Mouse (Mus musculus) A20 (cell line): Measurements from ENCODE around the gene Rmdn2.

ENCODE experiments used
- DNase-seq: peaks from one replicate; pipeline ENCODE4 v3.0.0-alpha.2; 2011; ENCODE audit warnings: low read depth, low spot score

The Rmdn2 gene

GRCm38 (mm10) chr17:79705671-79706455 lies 94.2 kb downstream of the Rmdn2 start:
- no peak for DNase-seq

DNA sequence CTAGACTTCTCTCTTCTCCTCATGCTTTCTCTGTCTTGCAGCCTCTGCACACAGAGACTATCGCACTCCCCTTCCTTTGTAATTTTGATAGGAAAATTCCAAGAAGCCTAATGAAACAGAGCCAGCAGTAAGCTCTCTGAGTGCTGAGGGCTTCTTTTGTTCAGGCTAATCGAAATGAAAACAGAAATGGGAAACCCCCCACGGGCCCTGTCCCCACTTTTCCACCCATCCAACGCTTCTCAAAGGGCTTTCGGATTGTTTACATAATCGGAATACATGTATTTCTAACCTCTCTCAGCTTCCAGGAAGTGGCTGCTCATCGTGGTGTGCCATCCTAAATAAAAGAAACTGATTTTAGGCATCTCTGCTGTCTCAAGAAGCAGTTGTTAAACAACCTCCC lies 96.5 kb downstream of the Rmdn2 start:
- no peak for DNase-seq

GRCm38 (mm10) chr17:79709718-79710117 lies 98.1 kb downstream of the Rmdn2 start:
- DNase-seq: no peak

- DNase-seq: no peak
Observed at GRCm38 (mm10) chr17:79710246-79710842, 98.7 kb downstream of the Rmdn2 start.

DNA sequence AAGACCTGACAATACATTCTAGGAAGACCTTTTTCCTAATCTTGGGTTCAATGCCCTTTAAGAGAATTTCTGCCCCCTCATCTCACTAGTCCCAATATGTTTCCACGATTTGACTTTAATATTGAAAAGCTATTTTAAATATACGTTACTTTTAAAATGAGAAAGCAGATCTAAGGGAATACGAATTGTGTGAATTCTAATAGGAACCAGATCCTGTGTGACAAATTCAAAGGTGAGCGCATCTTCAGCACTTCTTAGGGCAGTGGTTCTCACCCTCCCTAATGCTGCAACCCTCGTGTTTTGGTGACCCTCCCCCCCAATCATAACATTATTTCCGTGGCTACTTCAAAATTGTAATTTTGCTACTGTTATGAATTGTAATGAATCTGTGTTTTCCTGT lies 100.3 kb downstream of the Rmdn2 start:
- DNase-seq: no peak

DNA sequence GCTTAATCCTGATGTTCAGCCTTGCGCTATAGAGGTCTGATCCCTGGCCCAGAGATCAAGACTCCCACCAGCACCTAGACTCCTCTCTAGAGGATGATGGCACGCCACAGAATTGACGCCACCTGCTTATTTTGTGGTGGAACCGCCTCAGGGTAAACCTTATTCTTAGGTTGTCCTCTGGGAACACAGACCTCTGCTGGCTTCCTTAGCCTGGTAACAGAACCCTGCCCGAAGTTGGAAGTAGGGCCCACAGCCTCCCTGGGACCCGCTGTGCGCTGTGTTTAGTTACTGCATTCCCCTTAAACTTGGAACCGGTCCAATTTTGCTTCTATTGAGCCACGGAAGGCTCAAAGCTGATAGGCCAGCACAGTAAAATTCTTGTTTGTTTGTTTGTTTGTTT lies 100.9 kb downstream of the Rmdn2 start:
- DNase-seq: no peak

DNA sequence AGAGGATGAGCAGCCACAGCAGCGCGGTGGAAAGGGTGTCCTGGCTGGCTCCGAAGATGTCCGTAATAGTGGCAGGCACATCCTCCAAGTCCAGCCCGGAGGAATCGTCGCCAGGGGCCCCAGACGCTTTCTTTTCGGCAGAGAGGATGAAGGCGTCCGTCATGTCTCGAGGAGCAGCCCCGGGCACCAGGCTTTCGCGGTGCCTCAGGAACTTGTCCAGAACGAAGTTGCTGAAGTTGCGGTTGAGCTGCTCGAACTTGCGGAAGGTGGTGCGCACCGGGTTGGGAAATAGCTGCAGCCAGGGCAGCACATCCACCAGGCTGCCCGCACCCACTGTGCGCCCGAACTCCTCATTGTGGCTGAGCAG lies 101.6 kb downstream of the Rmdn2 start:
- DNase-seq: no peak

DNA sequence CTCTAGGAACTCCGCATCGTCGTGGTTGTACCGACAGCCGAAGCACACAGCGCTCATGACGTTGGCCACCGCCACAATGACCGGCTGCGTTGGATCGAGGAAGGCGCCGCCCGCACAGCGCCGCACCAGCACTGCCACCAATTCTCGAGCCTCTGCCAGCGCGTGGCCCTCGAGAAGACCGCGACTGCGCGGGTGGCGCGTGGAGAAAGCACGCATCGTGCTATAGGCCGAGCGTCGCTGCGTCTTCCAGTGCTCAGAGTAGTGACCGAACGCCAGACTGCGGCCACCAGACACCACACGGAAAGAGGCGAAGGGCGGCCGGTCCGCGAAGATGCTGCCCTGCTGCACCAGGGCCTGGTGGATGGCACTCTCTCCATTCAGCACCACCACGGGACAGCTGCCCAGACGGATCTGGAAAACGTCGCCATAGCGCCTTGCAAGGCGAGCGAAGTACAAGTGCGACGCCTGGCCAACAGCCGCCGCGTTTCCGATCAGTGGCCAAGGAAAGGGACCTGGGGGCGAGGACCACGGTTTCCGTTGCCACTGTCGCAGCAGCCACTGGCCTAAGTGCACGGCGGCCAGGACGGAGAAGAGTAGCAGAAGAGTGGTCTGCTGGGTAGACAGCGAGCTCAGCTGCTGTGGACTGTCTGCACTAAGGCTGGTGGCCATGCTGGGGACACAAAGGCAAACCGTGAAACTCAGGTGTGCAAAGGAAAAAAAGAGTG lies 102.1 kb downstream of the Rmdn2 start:
- no peak for DNase-seq

DNA sequence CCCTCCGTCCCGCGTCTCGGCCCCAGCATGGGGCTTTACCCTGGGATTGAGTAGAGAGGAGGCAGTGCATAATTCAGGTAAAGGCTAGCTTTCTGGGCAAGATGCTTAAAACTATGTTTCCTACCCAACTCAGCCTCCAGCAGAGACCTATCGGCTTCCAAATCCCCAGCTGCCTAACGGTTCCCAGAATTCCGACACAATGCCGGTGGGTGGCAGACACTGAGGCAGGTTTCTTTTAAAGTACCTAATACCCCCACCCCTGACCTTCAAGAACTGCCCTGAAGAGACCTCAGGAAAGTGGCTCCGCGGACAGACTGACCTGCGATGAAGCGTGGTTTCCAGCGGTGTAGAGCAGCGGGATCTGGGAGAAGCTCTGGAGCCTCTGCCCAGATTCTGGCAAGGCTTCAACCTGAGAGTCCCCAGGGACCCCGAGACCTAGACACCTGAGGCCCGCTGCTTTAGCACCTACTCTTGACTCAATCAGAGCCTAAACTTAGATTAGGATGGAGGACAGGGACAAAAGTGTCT lies 102.8 kb downstream of the Rmdn2 start:
- DNase-seq: no peak

- no peak for DNase-seq
Observed at GRCm38 (mm10) chr17:79714931-79715637, 103.4 kb downstream of the Rmdn2 start, which contains the start of gene Cyp1b1. Gene Cyp1b1, minus strand, starts transcription at chr17:79715061.

DNA sequence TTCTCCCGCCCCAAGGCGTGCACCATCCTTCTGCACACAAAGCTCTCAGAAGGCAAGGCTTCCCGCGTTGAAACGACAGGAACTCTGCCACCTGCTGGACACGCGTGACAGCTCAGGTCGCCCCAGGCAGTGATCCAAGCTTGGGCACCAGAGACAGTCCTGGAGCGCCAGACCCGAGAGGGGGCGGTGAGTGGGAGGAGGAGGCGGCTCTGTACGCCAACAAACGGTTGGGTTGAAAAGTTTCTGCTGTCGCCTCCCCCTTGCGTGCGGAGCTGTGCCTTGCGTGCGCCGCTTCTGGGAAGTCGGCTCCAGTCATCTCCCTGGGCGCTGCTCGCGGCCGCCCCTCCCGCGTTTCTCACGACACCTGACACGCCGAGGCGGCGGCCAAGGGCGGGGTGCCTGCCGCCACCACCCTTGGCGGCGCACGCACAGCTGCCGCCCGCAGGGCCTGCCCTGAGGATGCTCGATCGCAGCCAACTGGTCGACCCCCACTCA lies 104.0 kb downstream of the Rmdn2 start:
- DNase-seq: peak; percentile 49

DNA sequence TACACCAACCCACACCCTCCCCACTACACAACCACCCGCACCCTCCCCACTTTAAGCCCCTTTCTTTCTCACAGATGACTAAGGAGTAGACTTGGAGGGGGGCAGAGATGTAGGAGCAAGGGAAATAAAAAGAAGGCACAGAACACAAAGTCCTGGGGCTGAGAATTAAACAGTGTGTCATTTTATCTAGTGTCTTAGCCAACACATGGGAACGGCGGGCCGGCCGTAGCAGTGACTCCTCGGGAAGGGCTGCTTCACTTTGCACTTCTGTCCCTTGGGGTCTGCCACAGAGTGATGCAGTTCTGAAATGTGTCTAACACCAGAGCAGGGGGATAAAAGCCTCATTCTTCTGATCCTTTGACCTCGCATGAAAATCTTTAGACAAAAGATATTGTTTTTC lies 109.0 kb downstream of the Rmdn2 start:
- DNase-seq: no peak

- no peak for DNase-seq
Observed at GRCm38 (mm10) chr17:79726613-79727012, 115.0 kb downstream of the Rmdn2 start.

GRCm38 (mm10) chr17:79728053-79728584 lies 116.5 kb downstream of the Rmdn2 start:
- no peak for DNase-seq

GRCm38 (mm10) chr17:79728585-79729503 lies 117.2 kb downstream of the Rmdn2 start:
- DNase-seq: no peak

DNA sequence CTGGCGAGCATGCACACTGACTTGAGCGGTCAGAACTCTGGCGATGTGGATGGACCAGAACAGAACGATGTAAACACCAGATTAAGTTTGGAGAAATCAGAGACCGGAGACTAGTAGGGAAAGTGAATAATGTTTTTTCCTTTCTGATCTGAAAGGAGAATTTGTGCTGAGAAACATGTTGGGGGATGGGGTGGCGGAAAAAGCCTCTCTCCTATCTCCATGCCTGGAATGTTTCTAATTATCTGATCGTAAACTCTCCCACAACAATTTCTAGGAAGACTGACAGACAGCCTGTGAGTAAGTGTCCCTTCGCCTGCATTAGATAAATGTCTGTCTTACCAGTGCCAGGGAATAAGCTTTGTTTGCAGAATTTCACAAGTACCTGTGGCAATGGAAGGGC lies 119.3 kb downstream of the Rmdn2 start:
- DNase-seq: no peak

GRCm38 (mm10) chr17:79733039-79733438 lies 121.4 kb downstream of the Rmdn2 start:
- no peak for DNase-seq

DNA sequence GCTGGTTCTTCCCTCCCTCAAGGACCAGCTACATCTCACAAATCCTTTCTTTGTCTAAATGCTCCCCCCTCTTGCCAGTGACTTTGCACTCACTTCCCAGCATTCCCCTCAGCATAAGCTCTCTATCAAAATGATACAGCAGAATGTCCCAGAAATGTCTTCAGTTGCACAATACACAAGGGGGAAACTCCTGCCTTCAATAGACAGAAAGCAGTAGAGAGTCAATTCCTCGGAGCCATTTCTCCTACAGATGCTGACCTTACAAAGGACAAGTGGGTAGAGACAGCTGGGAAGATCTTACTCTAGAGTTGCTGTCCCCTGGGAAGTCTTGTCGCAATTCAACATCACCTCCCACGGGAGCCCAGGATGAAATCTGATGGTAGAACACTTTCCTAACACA lies 125.9 kb downstream of the Rmdn2 start:
- no peak for DNase-seq

DNA sequence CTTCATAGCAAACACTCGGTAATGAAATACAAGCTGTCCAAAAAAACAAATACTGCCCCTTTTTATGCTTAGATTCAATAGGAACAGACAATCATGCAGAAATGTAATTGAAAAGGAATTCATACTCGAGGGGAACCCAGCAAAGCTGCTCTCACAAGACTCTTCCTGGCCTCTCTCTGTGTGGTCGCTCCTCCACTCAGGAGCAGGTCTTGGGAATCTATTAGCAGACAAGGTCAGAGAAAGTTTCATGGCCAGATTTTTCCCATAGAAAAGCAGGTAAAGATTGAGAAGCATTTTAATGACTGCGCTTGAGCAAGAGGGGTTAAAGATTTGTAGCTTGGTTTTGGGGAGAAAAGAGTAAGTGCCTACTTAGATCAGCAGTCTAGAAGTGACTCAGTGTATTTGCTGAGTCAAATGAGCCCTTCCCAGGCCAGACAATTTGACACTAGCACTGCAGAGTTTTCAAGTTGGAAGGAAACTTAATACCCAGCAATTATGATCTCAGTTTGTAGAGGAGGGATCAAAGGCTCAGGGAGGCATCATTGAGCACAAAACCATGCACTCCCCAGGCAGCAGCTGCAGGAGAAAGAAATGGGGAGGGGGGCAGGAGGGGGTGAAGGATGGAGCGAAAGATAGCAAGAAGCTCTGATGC lies 127.3 kb downstream of the Rmdn2 start:
- no peak for DNase-seq

DNA sequence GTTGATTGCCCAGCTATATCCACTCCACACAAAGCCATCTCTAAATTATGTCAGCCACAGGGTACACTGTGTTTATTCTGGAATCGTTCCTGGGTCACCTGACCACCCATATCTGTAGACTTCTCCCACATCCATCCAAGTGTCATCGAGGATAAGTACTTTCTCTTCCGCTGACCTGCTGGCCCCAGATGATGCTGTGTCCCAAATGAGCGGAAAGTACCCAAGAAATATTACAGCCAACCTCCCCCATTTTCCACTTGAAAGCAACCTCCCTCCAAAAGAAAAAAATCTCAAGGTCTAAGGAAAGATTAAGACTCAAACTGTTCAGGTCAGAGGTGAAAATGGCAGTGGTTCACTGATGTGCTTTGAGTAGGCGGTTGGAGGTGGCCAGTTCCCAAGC lies 131.0 kb downstream of the Rmdn2 start:
- no peak for DNase-seq
